Mouse (Mus musculus): ENCODE measurements around the gene Trub2.

GRCm38 (mm10) chr2:29733348-29733747 is 55.0 kb downstream of the Trub2 start:
- no peak for TF ChIP-seq ZC3H11A (IDR thresholded peaks at IDR 0.05; ENCODE audit: borderline replicate concordance, low read depth, low read length)
- no peak for TF ChIP-seq HCFC1 (IDR thresholded peaks at IDR 0.05; ENCODE audit: borderline replicate concordance, insufficient read depth, low read length)
- no peak for TF ChIP-seq ZNF384 (IDR thresholded peaks at IDR 0.05; ENCODE audit: low read depth, low read length)
- no peak for TF ChIP-seq MAFK (IDR thresholded peaks at IDR 0.05; ENCODE audit: insufficient read depth, low read depth, low read length)
- TF ChIP-seq CHD2 (IDR thresholded peaks at IDR 0.05; ENCODE audit: low read depth, low read length): no peak
